Mouse (Mus musculus) brown adipose tissue, adult 24 weeks (tissue): ENCODE measurements at regions not wholly inside any gene's neighbourhood (a gene's known extent, or its start where the extent isn't known, plus 50 kb on each side); places are given as distances from the start of the nearest gene placed in this dataset.
A peak's percentile ranks its signal among the peaks of the same experiment; 100 is the strongest.

Experiments used
- H3K27ac ChIP-seq: fragments of 200-500 bp; replicated peaks from 2 replicates; pipeline ENCODE4 v1.5.1; 2012; ENCODE audit warnings: low read depth, mild to moderate bottlenecking, low read length
- H3K4me1 ChIP-seq: fragments of 200-500 bp; 2 replicates; pipeline ENCODE4 v1.6.1; 2012; ENCODE audit warnings: low read length, mixed read lengths; ENCODE audit not compliant: control insufficient read depth, insufficient read depth, insufficient read length
- H3K4me3 ChIP-seq: fragments of 200-500 bp; 2 replicates; pipeline ENCODE4 v1.5.1; 2012; ENCODE audit warnings: low read depth, mild to moderate bottlenecking, low read length, moderate library complexity; ENCODE audit not compliant: insufficient read depth

GRCm38 (mm10) chr1:137863506-137863905 is 312.0 kb downstream of the Ptprc start:
- no peak overlapping the region for H3K27ac ChIP-seq

GRCm38 (mm10) chr1:137852262-137852661 is 323.2 kb downstream of the Ptprc start:
- H3K27ac ChIP-seq: no peak overlapping the region
- no peak overlapping the region for H3K4me3 ChIP-seq
- H3K4me1 ChIP-seq: no peaks in the 10 kb centered on the region

More at GRCm38 (mm10) chr1:137863506-137863905, 312.0 kb downstream of the Ptprc start:
- Histone ChIP-seq H3K4me1 (no peaks in the 10 kb centered on the region), H3K4me3 (no peak overlapping the region)

GRCm38 (mm10) chr1:137847311-137847923 is 328.1 kb downstream of the Ptprc start:
- Histone ChIP-seq H3K4me3 (no peak overlapping the region), H3K27ac (no peak overlapping the region), H3K4me1 (no peaks in the 10 kb centered on the region)

GRCm38 (mm10) chr1:137846857-137847256 is 328.7 kb downstream of the Ptprc start:
- Histone ChIP-seq H3K4me3 (no peak overlapping the region), H3K27ac (no peak overlapping the region), H3K4me1 (no peaks in the 10 kb centered on the region)

GRCm38 (mm10) chr1:137840531-137840930 is 335.0 kb downstream of the Ptprc start:
- no peak overlapping the region for H3K27ac ChIP-seq
- no peak overlapping the region for H3K4me3 ChIP-seq
- no peaks in the 10 kb centered on the region for H3K4me1 ChIP-seq

- Histone ChIP-seq H3K4me1 (no peaks in the 10 kb centered on the region), H3K4me3 (no peak overlapping the region), H3K27ac (no peak overlapping the region)
Measured at GRCm38 (mm10) chr1:137839703-137840102, 335.8 kb downstream of the Ptprc start.

- Histone ChIP-seq H3K4me1 (no peaks in the 10 kb centered on the region), H3K27ac (no peak overlapping the region), H3K4me3 (no peak overlapping the region)
Measured at GRCm38 (mm10) chr1:137839263-137839662, 336.2 kb downstream of the Ptprc start.

GRCm38 (mm10) chr1:137838357-137838756 is 337.2 kb downstream of the Ptprc start:
- no peak overlapping the region for H3K4me3 ChIP-seq
- no peaks in the 10 kb centered on the region for H3K4me1 ChIP-seq
- no peak overlapping the region for H3K27ac ChIP-seq

GRCm38 (mm10) chr1:137833535-137833934 is 342.0 kb downstream of the Ptprc start:
- no peaks in the 10 kb centered on the region for H3K4me1 ChIP-seq
- no peak overlapping the region for H3K4me3 ChIP-seq
- H3K27ac ChIP-seq: no peak overlapping the region

GRCm38 (mm10) chr1:137831284-137831683 is 344.2 kb downstream of the Ptprc start:
- Histone ChIP-seq H3K4me3 (no peak overlapping the region), H3K4me1 (no peaks in the 10 kb centered on the region), H3K27ac (no peak overlapping the region)

GRCm38 (mm10) chr1:137827379-137827778 is 348.1 kb downstream of the Ptprc start:
- Histone ChIP-seq H3K4me3 (no peak overlapping the region), H3K27ac (no peak overlapping the region), H3K4me1 (no peaks in the 10 kb centered on the region)

GRCm38 (mm10) chr1:137815401-137815888 is 360.1 kb downstream of the Ptprc start:
- no peak overlapping the region for H3K4me3 ChIP-seq
- no peaks in the 10 kb centered on the region for H3K4me1 ChIP-seq
- no peak overlapping the region for H3K27ac ChIP-seq

GRCm38 (mm10) chr1:137814556-137814955 is 361.0 kb downstream of the Ptprc start:
- Histone ChIP-seq H3K4me3 (no peak overlapping the region), H3K27ac (no peak overlapping the region)

GRCm38 (mm10) chr1:137813716-137814115 is 361.8 kb downstream of the Ptprc start:
- Histone ChIP-seq H3K27ac (no peak overlapping the region), H3K4me3 (no peak overlapping the region), H3K4me1 (no peaks in the 10 kb centered on the region)

More at GRCm38 (mm10) chr1:137814556-137814955, 361.0 kb downstream of the Ptprc start:
- no peaks in the 10 kb centered on the region for H3K4me1 ChIP-seq

GRCm38 (mm10) chr1:137811981-137812380 is 363.5 kb downstream of the Ptprc start:
- H3K27ac ChIP-seq: no peak overlapping the region
- H3K4me3 ChIP-seq: no peak overlapping the region
- no peaks in the 10 kb centered on the region for H3K4me1 ChIP-seq

GRCm38 (mm10) chr1:137806742-137807141 is 368.8 kb downstream of the Ptprc start:
- H3K27ac ChIP-seq: no peak overlapping the region
- 0 out of 2 replicates have a peak overlapping the region, but pooled peaks have one; percentile 12 for H3K4me3 ChIP-seq
- no peaks in the 10 kb centered on the region for H3K4me1 ChIP-seq
